Mouse (Mus musculus): ENCODE results near the gene Bmpr2.

Gene Bmpr2

GRCm38 (mm10) chr1:59897147-59897798 lies 134.1 kb downstream of the Bmpr2 start:
- no peak for DNase-seq (ENCODE audit: low read depth, low spot score)

GRCm38 (mm10) chr1:59899679-59900078 lies 136.5 kb downstream of the Bmpr2 start:
- DNase-seq (ENCODE audit: low read depth, low spot score) = no peak

GRCm38 (mm10) chr1:59901082-59901876 lies 138.1 kb downstream of the Bmpr2 start:
- DNase-seq (ENCODE audit: low read depth, low spot score) = no peak

GRCm38 (mm10) chr1:59902634-59903033 lies 139.4 kb downstream of the Bmpr2 start:
- no peak for DNase-seq (ENCODE audit: low read depth, low spot score)

GRCm38 (mm10) chr1:59904630-59905295 lies 141.6 kb downstream of the Bmpr2 start:
- DNase-seq (ENCODE audit: low read depth, low spot score) = no peak

GRCm38 (mm10) chr1:59905916-59906315 lies 142.7 kb downstream of the Bmpr2 start:
- DNase-seq (ENCODE audit: low read depth, low spot score) = no peak

- no peak for DNase-seq (ENCODE audit: low read depth, low spot score)
Observed at GRCm38 (mm10) chr1:59906819-59907521, 143.8 kb downstream of the Bmpr2 start.

GRCm38 (mm10) chr1:59907700-59908099 lies 144.5 kb downstream of the Bmpr2 start:
- DNase-seq (ENCODE audit: low read depth, low spot score) = no peak

GRCm38 (mm10) chr1:59910941-59911340 lies 147.7 kb downstream of the Bmpr2 start:
- no peak for DNase-seq (ENCODE audit: low read depth, low spot score)

- peak; percentile 99 for DNase-seq (ENCODE audit: low read depth, low spot score)
Observed at GRCm38 (mm10) chr1:59912413-59913157, 149.4 kb downstream of the Bmpr2 start, which contains the start of gene Fam117b. Gene Fam117b (plus strand): TSS chr1:59913006.

GRCm38 (mm10) chr1:59913195-59913868 lies 150.1 kb downstream of the Bmpr2 start:
- peak; percentile 79 for DNase-seq (ENCODE audit: low read depth, low spot score)

GRCm38 (mm10) chr1:59913869-59914225 lies 150.6 kb downstream of the Bmpr2 start:
- DNase-seq (ENCODE audit: low read depth, low spot score) = no peak

GRCm38 (mm10) chr1:59914799-59915198 lies 151.6 kb downstream of the Bmpr2 start:
- peak; percentile 67 for DNase-seq (ENCODE audit: low read depth, low spot score)

GRCm38 (mm10) chr1:59915843-59916610 lies 152.8 kb downstream of the Bmpr2 start:
- DNase-seq (ENCODE audit: low read depth, low spot score) = peak; percentile 19

GRCm38 (mm10) chr1:59917401-59917800 lies 154.2 kb downstream of the Bmpr2 start:
- peak; percentile 84 for DNase-seq (ENCODE audit: low read depth, low spot score)

- DNase-seq (ENCODE audit: low read depth, low spot score) = no peak
Observed at GRCm38 (mm10) chr1:59918075-59918474, 154.9 kb downstream of the Bmpr2 start.

- peak; percentile 21 for DNase-seq (ENCODE audit: low read depth, low spot score)
Observed at GRCm38 (mm10) chr1:59923201-59923600, 160.0 kb downstream of the Bmpr2 start.

- no peak for DNase-seq (ENCODE audit: low read depth, low spot score)
Observed at GRCm38 (mm10) chr1:59923673-59924072, 160.5 kb downstream of the Bmpr2 start.

- no peak for DNase-seq (ENCODE audit: low read depth, low spot score)
Observed at GRCm38 (mm10) chr1:59924411-59924810, 161.2 kb downstream of the Bmpr2 start.
